Mouse (Mus musculus) central nervous system, embryonic 14 days (tissue): ENCODE results near the gene Psg23. TPM values are rescaled to one million over a fixed set of nuclear protein-coding genes. Genes with fewer than 3 reads are reported as not detected.

Experiments
- polyA plus RNA-seq: library from polyadenylated mRNA; depleted of rRNA; stranded (reverse); fragments of >200 nt; gene quantifications from 2 replicates; pipeline ENCODE4 v1.2.3, GENCODE M21; 2012; rRNA removed

Psg23 gene
- 0.03 TPM in 1 of 2 replicates, not detected in the other for polyA plus RNA-seq

GRCm38 (mm10) chr7:18616401-18616800 is at the start of gene Psg23:
Gene Psg23 (minus strand): TSS chr7:18616501.

DNA sequence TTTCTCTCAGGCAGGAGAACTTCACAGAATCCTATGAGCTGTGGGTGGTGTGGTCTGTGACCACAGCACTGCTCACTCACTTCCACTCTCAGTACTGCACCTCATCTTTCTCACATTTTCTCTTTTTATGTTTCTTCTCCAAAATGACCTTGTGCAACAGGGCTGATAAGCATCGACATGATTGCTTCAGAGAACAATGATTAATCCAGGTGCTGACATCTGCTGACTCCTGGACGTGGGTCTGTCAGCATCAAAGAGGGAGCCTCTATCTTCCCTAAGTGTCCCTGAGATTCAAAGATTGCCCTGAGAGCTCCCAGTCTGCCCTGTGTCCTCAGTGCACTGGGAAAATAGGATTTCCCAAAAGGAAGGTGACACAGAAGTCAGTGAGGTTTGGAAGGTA is 40.3 kb upstream of the Psg23 start, which contains the start of gene Psg21:
Gene Psg21, minus strand, starts transcription at position 101 of the 400 bp plus-strand sequence.

GRCm38 (mm10) chr7:18567205-18567604 is 49.1 kb downstream of the Psg23 start, which contains the start of gene Psg27:
Gene Psg27 (minus strand): TSS chr7:18567305.

Other genes starting within 250 kb of the Psg23 start
- gene Psg28, start 184.5 kb downstream of the Psg23 start, polyA plus RNA-seq: 0.02 TPM in 1 of 2 replicates, not detected in the other
- not detected in 2 replicates for gene Psg26, start 132.3 kb downstream of the Psg23 start, polyA plus RNA-seq
- gene Psg25, start 84.2 kb downstream of the Psg23 start, polyA plus RNA-seq: not detected in 2 replicates
- not detected in 2 replicates for gene Psg27, start 49.2 kb downstream of the Psg23 start, polyA plus RNA-seq
- not detected in 2 replicates for gene Psg21, start 40.2 kb upstream of the Psg23 start, polyA plus RNA-seq
- not detected in 2 replicates for gene Psg20, start 69.7 kb upstream of the Psg23 start, polyA plus RNA-seq
- not detected in 2 replicates for gene Psg22, start 101.6 kb upstream of the Psg23 start, polyA plus RNA-seq
- gene Psg19, start 182.0 kb upstream of the Psg23 start, polyA plus RNA-seq: 0.02 TPM in 1 of 2 replicates, not detected in the other
- gene Psg17, start 205.1 kb upstream of the Psg23 start, polyA plus RNA-seq: 0.19 and 0.21 TPM in 2 replicates
- gene Mill2, start 223.5 kb upstream of the Psg23 start, polyA plus RNA-seq: 0.77 and 0.98 TPM in 2 replicates